Mouse (Mus musculus): ENCODE measurements at regions not wholly inside any gene's neighbourhood (a gene's known extent, or its start where the extent isn't known, plus 50 kb on each side); places are given as distances from the start of the nearest gene placed in this dataset.

DNA sequence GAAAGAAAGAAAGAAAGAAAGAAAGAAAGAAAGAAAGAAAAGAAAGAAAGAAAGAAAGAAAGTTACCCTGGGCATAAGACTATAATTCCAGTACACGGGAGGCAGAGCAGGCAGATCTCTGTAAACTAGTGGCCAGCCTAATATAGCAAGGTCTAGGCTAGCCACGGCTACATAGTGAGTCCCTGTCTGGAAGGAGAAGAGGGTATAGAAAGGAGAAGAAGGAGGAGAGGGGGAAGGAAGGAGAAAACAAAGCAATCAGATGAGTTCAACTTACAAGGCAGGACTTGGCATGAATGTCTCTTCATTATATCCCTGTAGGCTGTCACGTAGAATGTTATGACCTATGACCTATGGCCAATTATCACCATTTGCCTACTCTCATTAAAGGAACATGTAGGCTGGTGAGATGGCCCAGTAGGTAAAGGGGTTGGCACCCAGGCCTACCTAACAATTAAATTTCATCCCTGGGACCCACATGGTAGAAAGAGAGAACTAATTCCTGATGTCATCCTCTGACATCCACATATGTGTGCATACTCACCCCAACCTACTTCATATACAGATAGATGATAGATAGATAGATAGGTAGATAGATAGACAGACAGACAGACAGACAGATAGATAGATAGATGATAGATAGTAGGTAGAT is 78.6 kb upstream of the Lrpprc start:
- no peak for DNase-seq (ENCODE audit: low spot score)
- Histone ChIP-seq H3K4me3 (no peak overlapping the region), H3K27ac (no peak overlapping the region), H3K9me3 (replicated peaks) (no peaks in the 10 kb centered on the region), H3K36me3 (no peaks in the 10 kb centered on the region), H3K4me1 (no peaks in the 10 kb centered on the region), H3K27me3 (ENCODE audit: low read depth, poor library complexity, severe bottlenecking) (no peaks in the 10 kb centered on the region)
- WGBS = 82% methylated on average over 3 of the region's 3 CpGs

DNA sequence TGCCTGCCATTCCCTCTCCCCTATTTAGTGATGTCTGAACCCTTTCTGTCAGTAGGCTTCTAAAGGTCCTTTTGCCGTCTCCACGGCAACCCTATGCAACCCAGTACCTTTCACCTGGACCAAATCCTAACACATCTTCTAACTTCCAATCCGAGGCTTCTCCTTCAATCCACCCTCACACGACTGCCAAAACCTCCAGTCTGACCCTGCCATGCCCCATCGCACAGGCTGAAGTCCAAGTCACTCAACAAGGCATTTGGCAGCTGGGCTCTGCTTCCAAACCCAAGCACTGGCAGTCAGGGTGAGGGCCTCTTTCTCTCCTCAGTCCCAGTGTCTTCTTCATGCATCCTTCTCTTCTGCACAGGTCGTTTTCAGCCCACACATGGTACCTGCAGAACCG is 83.0 kb upstream of the Lrpprc start:
- 85% methylated on average over 7 of the region's 7 CpGs for WGBS
- H3K4me3 ChIP-seq = no peak overlapping the region

DNA sequence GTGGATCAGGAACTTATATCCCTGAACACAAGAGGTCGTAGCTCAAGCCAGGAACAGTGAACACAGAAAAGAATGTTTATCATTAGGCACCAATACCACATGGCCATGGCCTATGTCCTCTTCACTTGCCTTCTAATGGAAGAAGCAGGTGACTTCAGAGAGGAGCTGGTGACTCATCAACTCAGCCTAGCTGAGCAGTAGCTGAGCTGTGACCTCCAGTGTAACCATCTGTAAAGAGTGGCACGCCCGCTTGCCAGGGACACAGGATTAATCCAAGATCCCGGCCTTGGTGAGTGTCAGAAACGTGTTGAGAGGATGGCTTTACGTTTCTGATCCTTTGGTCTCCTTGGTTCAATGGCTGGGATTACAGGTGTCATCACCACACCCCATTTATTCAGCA is 82.0 kb upstream of the Ppm1b start:
- H3K4me1 ChIP-seq = no peaks in the 10 kb centered on the region
- H3K27ac ChIP-seq = no peak overlapping the region
- no peaks in the 10 kb centered on the region for H3K36me3 ChIP-seq
- 79% methylated on average over 6 of the region's 6 CpGs for WGBS
- H3K27me3 ChIP-seq (ENCODE audit: low read depth, poor library complexity, severe bottlenecking) = no peaks in the 10 kb centered on the region
- H3K9me3 ChIP-seq (replicated peaks) = no peaks in the 10 kb centered on the region
- no peak for DNase-seq (ENCODE audit: low spot score)
- no peak overlapping the region for H3K4me3 ChIP-seq

More for the DNA sequence above, 83.0 kb upstream of the Lrpprc start:
- Histone ChIP-seq H3K36me3 (no peaks in the 10 kb centered on the region), H3K27ac (no peak overlapping the region), H3K4me1 (no peaks in the 10 kb centered on the region), H3K9me3 (replicated peaks) (no peaks in the 10 kb centered on the region), H3K27me3 (ENCODE audit: low read depth, poor library complexity, severe bottlenecking) (no peaks in the 10 kb centered on the region)
- DNase-seq (ENCODE audit: low spot score) = no peak

DNA sequence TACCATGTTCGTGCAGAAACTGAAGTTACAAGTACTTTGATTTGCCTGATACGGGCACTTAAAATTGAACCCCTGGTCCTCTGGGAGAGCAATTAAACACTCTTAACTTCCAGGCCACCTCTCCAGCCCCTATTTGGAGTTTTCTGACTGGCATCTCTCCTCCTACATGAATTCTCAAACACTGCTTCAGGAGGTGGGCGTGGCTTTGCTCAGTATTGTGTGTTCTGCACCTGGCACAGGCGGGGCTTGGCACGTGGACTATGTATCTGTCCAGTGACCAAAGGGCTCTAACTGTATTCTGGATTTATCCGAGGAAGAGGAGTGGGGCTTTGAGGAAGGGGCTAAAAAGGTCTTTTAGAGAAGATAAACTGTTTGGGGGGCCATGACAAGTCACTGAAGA is 81.5 kb upstream of the Ppm1b start:
- WGBS = 83% methylated on average over 6 of the region's 6 CpGs
- no peak for DNase-seq (ENCODE audit: low spot score)
- H3K27me3 ChIP-seq (ENCODE audit: low read depth, poor library complexity, severe bottlenecking) = no peaks in the 10 kb centered on the region
- no peak overlapping the region for H3K27ac ChIP-seq
- no peaks in the 10 kb centered on the region for H3K36me3 ChIP-seq
- no peaks in the 10 kb centered on the region for H3K9me3 ChIP-seq (replicated peaks)
- no peaks in the 10 kb centered on the region for H3K4me1 ChIP-seq
- no peak overlapping the region for H3K4me3 ChIP-seq

DNA sequence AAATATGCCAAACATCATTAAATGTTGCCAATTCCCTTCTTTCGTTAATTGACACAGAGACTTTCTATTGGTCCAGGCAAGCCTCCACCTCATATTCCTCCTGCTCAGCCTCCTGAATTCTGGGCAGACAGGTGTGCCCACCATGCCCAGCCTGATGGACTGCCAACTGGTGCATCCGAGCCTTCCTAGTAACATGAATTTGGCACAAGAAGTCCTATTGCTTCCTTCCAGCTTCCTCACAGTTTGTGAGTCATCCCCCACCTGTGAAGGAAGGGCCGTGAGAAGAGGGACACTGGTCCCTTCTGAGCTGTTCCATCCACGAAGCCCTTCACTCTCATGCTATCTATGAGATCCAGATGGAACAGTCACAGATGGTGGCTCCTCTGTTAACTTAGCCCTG is 80.5 kb upstream of the Ppm1b start:
- H3K4me1 ChIP-seq = no peaks in the 10 kb centered on the region
- H3K36me3 ChIP-seq = no peaks in the 10 kb centered on the region
- H3K4me3 ChIP-seq = no peak overlapping the region
- H3K27me3 ChIP-seq (ENCODE audit: low read depth, poor library complexity, severe bottlenecking) = no peaks in the 10 kb centered on the region
- H3K9me3 ChIP-seq (replicated peaks) = no peaks in the 10 kb centered on the region
- H3K27ac ChIP-seq = no peak overlapping the region
- DNase-seq (ENCODE audit: low spot score) = no peak
- 90% methylated on average over 4 of the region's 4 CpGs for WGBS

DNA sequence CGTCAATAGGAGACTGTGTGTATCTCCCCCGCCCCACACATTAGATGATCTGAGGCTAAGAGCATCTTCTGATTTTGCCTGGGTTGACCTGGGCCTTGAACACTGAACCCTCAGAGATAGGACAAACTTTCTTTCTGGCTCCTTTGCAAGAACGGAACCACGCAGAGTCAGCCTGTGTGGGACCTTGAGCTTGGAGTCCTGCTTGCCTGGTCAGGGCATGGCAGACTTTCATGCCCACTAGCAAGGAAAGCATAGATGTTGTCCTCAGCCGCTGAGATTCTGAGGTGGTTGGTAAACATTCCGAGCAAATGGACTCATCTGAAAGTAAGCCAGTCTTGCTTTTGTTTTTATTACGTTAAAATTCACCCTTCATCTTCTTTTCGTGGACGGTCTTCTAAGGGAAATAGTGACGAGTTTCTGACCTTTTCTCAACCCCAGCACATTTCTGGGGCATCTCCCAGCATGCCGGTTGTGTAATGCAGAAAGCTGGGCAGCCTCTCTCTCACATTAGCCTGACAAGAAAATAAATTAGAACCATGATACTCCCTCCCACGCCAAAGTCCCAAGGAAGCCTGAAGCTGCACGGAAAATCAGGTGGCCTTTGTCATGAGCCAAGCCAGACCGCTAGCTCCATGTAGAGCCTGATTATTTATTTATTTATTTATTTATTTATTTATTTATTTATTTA is 79.2 kb upstream of the Ppm1b start:
- WGBS = 83% methylated on average over 14 of the region's 14 CpGs
- H3K27ac ChIP-seq = no peak overlapping the region
- no peak for DNase-seq (ENCODE audit: low spot score)
- H3K4me1 ChIP-seq = no peaks in the 10 kb centered on the region
- no peak overlapping the region for H3K4me3 ChIP-seq
- H3K9me3 ChIP-seq (replicated peaks) = no peaks in the 10 kb centered on the region
- H3K27me3 ChIP-seq (ENCODE audit: low read depth, poor library complexity, severe bottlenecking) = no peaks in the 10 kb centered on the region
- no peaks in the 10 kb centered on the region for H3K36me3 ChIP-seq

DNA sequence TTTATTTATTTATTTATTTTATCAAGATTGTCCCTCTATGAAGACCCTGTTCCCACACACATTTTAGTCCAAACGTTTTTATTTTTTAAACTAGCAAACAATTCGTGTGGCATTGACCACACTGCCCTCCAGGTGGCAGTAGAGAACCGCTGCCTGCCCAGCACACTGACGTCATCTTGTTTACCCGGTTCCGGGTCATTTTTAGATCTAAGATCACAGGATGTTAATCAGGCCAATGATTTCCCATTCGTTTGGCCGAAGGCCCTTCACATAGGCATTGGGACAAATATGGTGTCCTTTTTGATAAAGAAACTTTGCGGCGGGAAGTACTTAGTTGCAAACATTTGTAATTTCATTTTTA is 78.7 kb upstream of the Ppm1b start:
- no peaks in the 10 kb centered on the region for H3K27me3 ChIP-seq (ENCODE audit: low read depth, poor library complexity, severe bottlenecking)
- peak; percentile 82 for DNase-seq (ENCODE audit: low spot score)
- no peaks in the 10 kb centered on the region for H3K36me3 ChIP-seq
- H3K4me3 ChIP-seq = no peak overlapping the region
- H3K4me1 ChIP-seq = no peaks in the 10 kb centered on the region
- no peaks in the 10 kb centered on the region for H3K9me3 ChIP-seq (replicated peaks)
- no peak overlapping the region for H3K27ac ChIP-seq
- WGBS = 22% methylated on average over 10 of the region's 10 CpGs

DNA sequence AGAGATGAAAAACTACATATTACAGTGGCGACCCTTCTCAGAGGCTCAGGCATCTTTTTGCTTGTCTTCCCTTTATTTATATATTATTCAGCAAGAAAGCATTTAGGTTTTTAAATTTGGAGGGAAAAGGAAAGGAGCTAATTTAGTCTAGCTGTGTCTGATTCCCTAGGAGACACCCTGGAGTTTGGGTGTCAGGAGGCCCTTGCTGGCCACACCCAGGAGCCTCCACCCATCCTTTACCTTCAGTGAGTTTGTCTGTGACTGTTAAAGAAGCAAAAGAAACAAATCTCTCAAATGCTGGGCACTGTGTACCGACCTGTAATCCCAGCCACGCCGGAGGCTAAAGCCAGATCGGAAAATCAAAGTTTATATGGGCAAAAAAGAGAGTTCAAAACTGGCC is 78.2 kb upstream of the Ppm1b start:
- H3K27me3 ChIP-seq (ENCODE audit: low read depth, poor library complexity, severe bottlenecking) = no peaks in the 10 kb centered on the region
- no peaks in the 10 kb centered on the region for H3K36me3 ChIP-seq
- 86% methylated on average over 5 of the region's 5 CpGs for WGBS
- H3K9me3 ChIP-seq (replicated peaks) = no peaks in the 10 kb centered on the region
- no peak for DNase-seq (ENCODE audit: low spot score)
- no peak overlapping the region for H3K4me3 ChIP-seq
- H3K27ac ChIP-seq = no peak overlapping the region
- no peaks in the 10 kb centered on the region for H3K4me1 ChIP-seq

DNA sequence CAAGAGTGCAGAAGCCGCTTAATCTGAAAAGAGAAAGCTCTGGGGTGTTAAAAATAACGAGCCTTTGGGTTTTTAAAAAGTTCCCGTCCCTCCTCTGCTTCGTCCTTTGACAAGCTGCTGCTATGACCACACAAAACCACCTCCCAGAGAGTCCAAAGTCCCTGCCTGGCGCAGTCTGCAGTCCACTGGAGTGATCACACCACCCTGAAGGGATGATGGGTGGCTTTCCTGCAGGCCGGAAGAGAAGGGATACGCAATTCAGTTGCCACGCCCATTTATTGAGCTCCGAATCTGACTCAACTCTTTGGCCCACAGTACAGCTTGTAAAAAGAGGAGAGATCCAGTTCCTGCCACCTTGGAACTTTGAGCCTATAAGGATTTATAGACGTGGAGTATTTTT is 77.4 kb upstream of the Ppm1b start:
- Histone ChIP-seq H3K4me1 (no peaks in the 10 kb centered on the region), H3K36me3 (no peaks in the 10 kb centered on the region), H3K4me3 (no peak overlapping the region), H3K27me3 (ENCODE audit: low read depth, poor library complexity, severe bottlenecking) (no peaks in the 10 kb centered on the region), H3K27ac (no peak overlapping the region), H3K9me3 (replicated peaks) (no peaks in the 10 kb centered on the region)
- DNase-seq (ENCODE audit: low spot score) = no peak
- WGBS = 86% methylated on average over 10 of the region's 10 CpGs

DNA sequence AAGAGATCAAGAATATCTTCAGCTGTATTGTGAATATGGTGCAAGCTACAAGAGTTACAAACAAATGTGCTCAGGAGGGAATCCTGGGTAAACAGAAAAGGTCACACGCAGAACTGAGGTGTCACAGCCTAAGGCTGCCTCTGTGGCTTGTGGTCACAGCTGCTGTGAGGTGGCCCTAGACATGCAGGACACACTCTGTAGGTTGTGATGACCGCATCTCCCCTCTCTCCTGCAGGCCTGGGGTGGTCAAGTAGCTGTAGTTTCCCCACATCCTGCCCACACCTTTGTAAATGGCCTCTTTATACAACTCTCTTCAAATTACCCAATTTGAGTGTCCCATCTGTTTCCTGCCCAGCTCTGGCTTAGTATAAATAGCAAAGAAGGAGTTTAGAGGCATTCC is 75.6 kb upstream of the Ppm1b start:
- 82% methylated on average over 2 of the region's 2 CpGs for WGBS
- no peaks in the 10 kb centered on the region for H3K9me3 ChIP-seq (replicated peaks)
- H3K36me3 ChIP-seq = no peaks in the 10 kb centered on the region

DNA sequence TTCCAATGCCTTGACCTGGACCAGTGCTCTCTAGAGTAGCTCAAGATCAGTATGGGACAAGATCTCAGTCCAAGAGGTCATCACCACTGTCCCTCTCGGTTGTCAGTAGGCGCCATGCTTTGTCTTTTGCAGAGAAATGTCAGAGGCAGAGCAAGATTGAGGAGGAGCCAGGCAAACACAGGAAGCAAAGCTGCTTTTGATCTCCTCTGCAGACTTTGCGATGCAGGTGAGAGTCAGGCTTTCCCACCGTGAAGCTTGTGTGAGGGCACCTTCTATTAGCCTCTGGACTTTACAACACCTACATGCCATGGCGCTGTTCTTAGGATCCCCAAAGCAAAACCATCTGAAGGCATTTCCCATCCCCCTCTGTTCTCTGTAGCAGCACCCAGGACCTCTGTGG is 68.0 kb upstream of the Ppm1b start:
- no peak overlapping the region for H3K27ac ChIP-seq
- DNase-seq (ENCODE audit: low spot score) = no peak
- H3K27me3 ChIP-seq (ENCODE audit: low read depth, poor library complexity, severe bottlenecking) = no peaks in the 10 kb centered on the region
- no peak overlapping the region for H3K4me3 ChIP-seq
- no peaks in the 10 kb centered on the region for H3K4me1 ChIP-seq
- no peaks in the 10 kb centered on the region for H3K9me3 ChIP-seq (replicated peaks)
- H3K36me3 ChIP-seq = no peaks in the 10 kb centered on the region
- WGBS = 87% methylated on average over 5 of the region's 5 CpGs

More for the DNA sequence above, 75.6 kb upstream of the Ppm1b start:
- H3K4me1 ChIP-seq = no peaks in the 10 kb centered on the region
- DNase-seq (ENCODE audit: low spot score) = no peak
- no peaks in the 10 kb centered on the region for H3K27me3 ChIP-seq (ENCODE audit: low read depth, poor library complexity, severe bottlenecking)
- no peak overlapping the region for H3K4me3 ChIP-seq
- H3K27ac ChIP-seq = no peak overlapping the region

DNA sequence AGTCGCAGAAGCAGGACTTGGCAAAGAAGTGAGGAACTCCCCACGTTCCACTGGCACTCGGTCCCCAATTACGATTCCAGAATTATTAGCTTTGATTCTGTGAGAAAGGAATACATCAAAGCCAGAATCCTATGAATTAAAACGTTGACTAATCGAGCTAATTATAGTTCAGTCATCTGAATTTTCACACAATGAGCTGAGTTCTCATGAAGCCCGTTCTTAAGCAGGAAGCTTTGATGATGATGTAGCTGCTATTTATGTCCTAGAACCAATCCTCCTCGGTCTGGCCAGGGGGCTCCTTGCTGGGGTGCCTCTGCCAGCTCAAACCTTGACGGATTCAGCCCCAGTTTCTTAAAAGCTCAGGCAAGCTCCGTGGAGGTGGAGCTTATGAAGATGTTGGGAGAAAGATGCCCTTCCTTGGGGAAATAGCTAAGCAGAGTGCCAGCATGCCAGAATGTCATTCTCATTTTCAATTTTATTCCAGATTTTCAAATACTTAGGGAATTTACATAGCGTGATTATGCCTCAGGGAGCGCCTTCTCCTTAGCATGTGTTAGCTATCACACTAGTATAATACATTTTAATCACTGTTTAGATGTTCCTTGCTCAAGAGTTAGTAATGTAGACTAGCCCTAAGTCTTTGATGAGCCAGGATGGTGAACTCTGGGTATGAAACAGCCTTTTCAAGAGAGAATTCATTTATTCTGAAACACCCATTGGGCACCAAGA is 65.5 kb upstream of the Ppm1b start:
- H3K36me3 ChIP-seq = no peaks in the 10 kb centered on the region
- H3K27me3 ChIP-seq (ENCODE audit: low read depth, poor library complexity, severe bottlenecking) = no peaks in the 10 kb centered on the region
- no peak overlapping the region for H3K4me3 ChIP-seq
- 80% methylated on average over 12 of the region's 12 CpGs for WGBS
- no peaks in the 10 kb centered on the region for H3K4me1 ChIP-seq
- no peak overlapping the region for H3K27ac ChIP-seq
- H3K9me3 ChIP-seq (replicated peaks) = no peaks in the 10 kb centered on the region
- DNase-seq (ENCODE audit: low spot score) = no peak

DNA sequence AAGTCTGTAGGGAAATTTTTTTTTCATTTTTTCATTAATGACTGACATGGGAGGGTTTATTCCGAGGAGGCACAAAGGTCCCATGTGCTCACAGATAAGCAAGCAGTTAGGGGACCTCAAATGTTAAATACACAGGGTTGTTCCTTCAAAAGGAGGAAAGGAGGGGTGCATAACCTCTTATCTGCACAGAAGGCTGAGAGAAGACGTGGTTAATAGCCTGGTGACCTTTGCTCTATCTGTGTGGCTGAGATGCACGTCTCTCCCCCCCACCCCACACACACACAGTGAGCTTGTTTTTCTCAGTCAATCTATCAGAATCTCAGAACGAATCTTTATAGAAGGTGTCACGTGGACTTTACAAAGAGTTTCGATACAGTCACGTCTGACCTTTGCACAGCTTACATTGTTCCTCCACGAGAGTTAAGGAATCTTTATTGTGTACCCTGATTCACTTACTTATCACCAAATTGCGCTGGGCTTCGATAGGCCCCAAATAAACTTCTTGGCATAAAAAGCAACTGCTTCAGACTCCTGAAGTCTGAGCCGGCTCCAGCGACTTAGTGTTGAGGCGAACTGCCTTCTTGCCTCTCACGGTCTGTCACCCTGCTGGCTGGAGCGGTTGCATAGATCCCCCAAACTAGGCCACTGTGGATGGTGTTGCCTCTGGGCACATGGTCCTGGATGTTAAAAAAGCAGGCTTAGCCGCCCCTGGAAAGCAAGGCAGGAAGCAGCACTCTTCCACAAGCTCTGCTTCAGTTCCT is 63.1 kb upstream of the Ppm1b start:
- Histone ChIP-seq H3K27me3 (ENCODE audit: low read depth, poor library complexity, severe bottlenecking) (no peaks in the 10 kb centered on the region), H3K4me3 (no peak overlapping the region), H3K9me3 (replicated peaks) (no peaks in the 10 kb centered on the region), H3K36me3 (no peaks in the 10 kb centered on the region), H3K4me1 (no peaks in the 10 kb centered on the region), H3K27ac (no peak overlapping the region)
- no peak for DNase-seq (ENCODE audit: low spot score)
- WGBS = 84% methylated on average over 16 of the region's 16 CpGs

All from limb, embryonic 10.5 days (tissue).